In the genomic region with DNA sequence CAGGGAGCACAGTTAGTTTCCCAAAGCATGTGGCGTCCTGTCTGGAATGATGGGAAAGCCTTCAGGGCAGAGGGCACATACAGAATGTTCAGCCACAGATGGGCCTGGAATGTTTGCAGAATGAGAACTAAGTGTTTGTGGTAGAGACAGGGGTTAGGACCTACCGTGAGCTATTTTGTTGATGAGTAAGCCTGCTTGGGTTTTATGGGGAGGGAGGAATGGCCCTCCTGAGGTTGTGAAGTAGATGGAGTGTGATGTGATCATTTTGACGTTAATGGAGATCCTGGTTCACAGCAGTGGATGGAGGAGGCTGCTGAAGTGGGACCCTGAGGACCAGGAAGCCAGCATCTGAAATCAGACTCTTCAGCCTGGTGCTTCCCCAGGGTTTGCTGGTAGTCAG, we compare ENCODE assay signal across 20 mouse cellular contexts.
DNase-seq lines count a peak whose midpoint lies in the region; ATAC-seq lines count a peak whose summit lies in the region.
"Had no signal": no experiment of that assay in that cellular context is flagged by ENCODE, and none has a peak within 500 bp of the region (broad histone marks: within the 10 kb centered on the region; RNA-seq: fewer than 3 reads in every experiment).

No protein-coding gene starts in this region.

- H3K27ac ChIP-seq in neural tube, embryonic 13.5 days (replicated peaks) = peak overlapping the region; percentile 67
- H3K27ac ChIP-seq in limb, embryonic 12.5 days = peak overlapping the region; percentile 47; the same call in 1 of the 2 replicates
- H3K27ac ChIP-seq: embryonic facial prominence, embryonic 15.5 days; forebrain, embryonic 12.5 days; heart, embryonic 10.5 days; hindbrain, embryonic 13.5 days; kidney, embryonic 15.5 days; liver, embryonic 14.5 days had no signal

- no peak overlapping the region for H3K4me3 ChIP-seq in neural tube, embryonic 13.5 days
- no peak overlapping the region for H3K4me3 ChIP-seq in limb, embryonic 12.5 days (replicated peaks)
- H3K4me3 ChIP-seq: embryonic facial prominence, embryonic 15.5 days; forebrain, embryonic 12.5 days; heart, embryonic 10.5 days; hindbrain, embryonic 13.5 days; kidney, embryonic 15.5 days; megakaryocyte, embryonic 14.5 days had no signal

- no peak for DNase-seq in neural tube, embryonic 10.5 days (ENCODE audit: extremely low spot score, low spot score)
- peak; percentile 38 for DNase-seq in embryo, embryonic 10.5 days (ENCODE audit: low spot score)
- peak; percentile 83 for DNase-seq in retina, postnatal 1 day
- no peak for DNase-seq in ovary, adult 18-20 months (ENCODE audit: low spot score)
- no peak for DNase-seq in left cerebral cortex, adult 18-20 months (ENCODE audit: low spot score in 2 of 2)
- DNase-seq in cerebellum, postnatal 14 days = no peak
- DNase-seq: cerebellum, postnatal 10 days; heart, postnatal 10 days; lung, postnatal 10 days; thymus, postnatal 36 days had no signal

- 37% methylated on average over 3 of the region's 3 CpGs for WGBS in neural tube, embryonic 13.5 days
- 15% methylated on average over 3 of the region's 3 CpGs for WGBS in limb, embryonic 12.5 days

- no peaks in the 10 kb centered on the region for H3K9me3 ChIP-seq in neural tube, embryonic 13.5 days
- no peaks in the 10 kb centered on the region for H3K9me3 ChIP-seq in limb, embryonic 12.5 days
- H3K9me3 ChIP-seq: embryonic facial prominence, embryonic 15.5 days; forebrain, embryonic 12.5 days; heart, embryonic 10.5 days; hindbrain, embryonic 13.5 days; kidney, embryonic 15.5 days had no signal

- peaks cover 15% of the 10 kb centered on the region for H3K4me1 ChIP-seq in neural tube, embryonic 13.5 days (replicated peaks)
- peaks cover 8% of the 10 kb centered on the region for H3K4me1 ChIP-seq in limb, embryonic 12.5 days (replicated peaks)
- H3K4me1 ChIP-seq: embryonic facial prominence, embryonic 15.5 days; forebrain, embryonic 12.5 days; kidney, embryonic 15.5 days; megakaryocyte, embryonic 14.5 days had no signal

- no peak overlapping the region for H3K4me2 ChIP-seq in neural tube, embryonic 13.5 days
- no peak overlapping the region for H3K4me2 ChIP-seq in limb, embryonic 12.5 days
- H3K4me2 ChIP-seq: embryonic facial prominence, embryonic 15.5 days; forebrain, embryonic 12.5 days; hindbrain, embryonic 13.5 days; kidney, embryonic 15.5 days had no signal

- peak; percentile 43 for ATAC-seq in neural tube, embryonic 13.5 days (ENCODE audit: low read depth)
- ATAC-seq in limb, embryonic 12.5 days (ENCODE audit: insufficient number of reproducible peaks, insufficient read depth, low FRiP score, low TSS enrichment, low read depth) = peak; percentile 68
- ATAC-seq: intestine, embryonic 16.5 days had no signal

- H3K36me3 ChIP-seq in neural tube, embryonic 13.5 days = no peaks in the 10 kb centered on the region
- H3K36me3 ChIP-seq in limb, embryonic 12.5 days = 0 out of 2 replicates have a peak, but pooled peaks cover 15% of the 10 kb centered on the region

- H3K9ac ChIP-seq in neural tube, embryonic 13.5 days = no peak overlapping the region
- no peak overlapping the region for H3K9ac ChIP-seq in limb, embryonic 12.5 days (replicated peaks)
- H3K9ac ChIP-seq: embryonic facial prominence, embryonic 15.5 days; forebrain, embryonic 12.5 days; hindbrain, embryonic 13.5 days; kidney, embryonic 15.5 days; liver, embryonic 14.5 days had no signal

- no peaks in the 10 kb centered on the region for H3K27me3 ChIP-seq in neural tube, embryonic 13.5 days
- no peaks in the 10 kb centered on the region for H3K27me3 ChIP-seq in limb, embryonic 12.5 days
- H3K27me3 ChIP-seq: embryonic facial prominence, embryonic 15.5 days; forebrain, embryonic 12.5 days; hindbrain, embryonic 13.5 days; kidney, embryonic 15.5 days; megakaryocyte, embryonic 14.5 days had no signal

Comparison
In these comparisons a context has a peak if more than half of its experiments do, and no peak if none do; other contexts are left out.
1. DNase-seq: peak in embryo, embryonic 10.5 days (single experiment) and retina, postnatal 1 day (single experiment); none in neural tube, embryonic 10.5 days (single experiment), ovary, adult 18-20 months (single experiment), left cerebral cortex, adult 18-20 months (0 of 2) and cerebellum, postnatal 14 days (0 of 2).